Mouse (Mus musculus): ENCODE data around the gene Homer3. TPM values are rescaled to one million over a fixed set of nuclear protein-coding genes. Genes with fewer than 3 reads are reported as not detected.

Homer3 gene
- polyA plus RNA-seq, 1 experiment, result 25.6 TPM

- H3K27ac ChIP-seq (ENCODE audit: control insufficient read depth, insufficient read depth, low read depth, low read length, poor library complexity), result no peak overlapping the region
- H3K4me1 ChIP-seq (ENCODE audit: control insufficient read depth, insufficient read depth, low read length), result peaks cover 5% of the 10 kb centered on the region; the same call in 1 of the 2 replicates
These were observed 8.3 kb upstream of the Homer3 start for GRCm38 (mm10) chr8:70274350-70274749.

DNA sequence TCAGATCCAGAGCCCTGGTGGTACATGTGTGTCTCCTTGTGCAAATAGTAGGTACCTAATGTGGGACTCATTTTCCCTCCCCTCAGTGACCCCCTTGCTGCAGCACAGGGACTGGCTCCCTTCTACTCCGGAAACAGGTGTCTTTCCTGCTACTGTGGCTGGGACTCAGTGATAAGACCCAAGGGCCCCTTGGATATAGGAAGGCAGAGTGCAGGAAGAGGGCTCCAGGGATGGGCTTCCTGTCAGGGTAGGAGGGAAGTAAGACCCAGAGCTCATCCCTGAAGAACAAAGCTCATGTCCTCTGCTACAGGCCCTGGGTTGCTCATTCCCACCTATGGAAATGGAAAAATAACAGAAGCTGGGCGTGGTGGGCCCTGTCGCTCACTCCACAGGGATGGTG is 6.2 kb upstream of the Homer3 start:
- Histone ChIP-seq H3K4me1 (ENCODE audit: control insufficient read depth, insufficient read depth, low read length) (peaks cover 5% of the 10 kb centered on the region; the same call in 1 of the 2 replicates), H3K27ac (ENCODE audit: control insufficient read depth, insufficient read depth, low read depth, low read length, poor library complexity) (no peak overlapping the region), H3K4me3 (replicated peaks; ENCODE audit: control insufficient read depth, low read depth, low read length) (no peak overlapping the region)
- 49% methylated on average over 3 of the region's 3 CpGs for WGBS
- no peak for TF ChIP-seq CTCF (IDR thresholded peaks at IDR 0.05; ENCODE audit: control insufficient read depth, insufficient read depth, low read length)
- TF ChIP-seq POLR2A (IDR thresholded peaks at IDR 0.05; ENCODE audit: borderline replicate concordance, control insufficient read depth, low read depth, low read length), result no peak

More at GRCm38 (mm10) chr8:70274350-70274749, 8.3 kb upstream of the Homer3 start:
- no peak overlapping the region for H3K4me3 ChIP-seq (replicated peaks; ENCODE audit: control insufficient read depth, low read depth, low read length)
- TF ChIP-seq POLR2A (IDR thresholded peaks at IDR 0.05; ENCODE audit: borderline replicate concordance, control insufficient read depth, low read depth, low read length) (no peak), CTCF (IDR thresholded peaks at IDR 0.05; ENCODE audit: control insufficient read depth, insufficient read depth, low read length) (no peak)

- no peak overlapping the region for H3K4me3 ChIP-seq (replicated peaks; ENCODE audit: control insufficient read depth, low read depth, low read length)
- 6% methylated on average over 15 of the region's 15 CpGs for WGBS
- H3K4me1 ChIP-seq (ENCODE audit: control insufficient read depth, insufficient read depth, low read length), result peaks cover 5% of the 10 kb centered on the region
- no peak overlapping the region for H3K27ac ChIP-seq (ENCODE audit: control insufficient read depth, insufficient read depth, low read depth, low read length, poor library complexity)
- no peak for TF ChIP-seq CTCF (IDR thresholded peaks at IDR 0.05; ENCODE audit: control insufficient read depth, insufficient read depth, low read length)
These were observed 4.5 kb upstream of the Homer3 start for GRCm38 (mm10) chr8:70278175-70278574.

DNA sequence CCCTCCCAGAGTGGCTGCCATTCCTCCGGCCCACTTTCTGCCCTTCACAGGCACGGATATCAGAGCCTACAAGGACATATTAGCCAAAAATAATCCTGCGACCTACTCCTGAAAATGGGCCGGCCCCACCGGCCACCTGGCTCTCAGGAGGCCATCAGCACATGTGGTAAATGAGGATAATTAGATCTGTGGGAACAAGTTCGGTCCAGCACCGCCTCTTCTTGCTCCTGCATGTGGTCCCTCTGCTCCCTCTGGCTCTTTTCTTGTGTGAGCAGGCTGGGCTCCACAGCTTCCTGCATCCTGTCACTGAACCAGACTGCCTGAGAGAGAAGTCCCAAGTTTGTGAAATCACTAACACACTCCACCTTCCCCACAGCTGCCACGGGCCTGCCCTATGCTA is 3.4 kb upstream of the Homer3 start:
- no peak for TF ChIP-seq POLR2A (IDR thresholded peaks at IDR 0.05; ENCODE audit: borderline replicate concordance, control insufficient read depth, low read depth, low read length)
- no peak for TF ChIP-seq CTCF (IDR thresholded peaks at IDR 0.05; ENCODE audit: control insufficient read depth, insufficient read depth, low read length)
- H3K4me1 ChIP-seq (ENCODE audit: control insufficient read depth, insufficient read depth, low read length), result peaks cover 3% of the 10 kb centered on the region
- no peak overlapping the region for H3K4me3 ChIP-seq (replicated peaks; ENCODE audit: control insufficient read depth, low read depth, low read length)
- H3K27ac ChIP-seq (ENCODE audit: control insufficient read depth, insufficient read depth, low read depth, low read length, poor library complexity), result no peak overlapping the region
- 24% methylated on average over 8 of the region's 8 CpGs for WGBS

DNA sequence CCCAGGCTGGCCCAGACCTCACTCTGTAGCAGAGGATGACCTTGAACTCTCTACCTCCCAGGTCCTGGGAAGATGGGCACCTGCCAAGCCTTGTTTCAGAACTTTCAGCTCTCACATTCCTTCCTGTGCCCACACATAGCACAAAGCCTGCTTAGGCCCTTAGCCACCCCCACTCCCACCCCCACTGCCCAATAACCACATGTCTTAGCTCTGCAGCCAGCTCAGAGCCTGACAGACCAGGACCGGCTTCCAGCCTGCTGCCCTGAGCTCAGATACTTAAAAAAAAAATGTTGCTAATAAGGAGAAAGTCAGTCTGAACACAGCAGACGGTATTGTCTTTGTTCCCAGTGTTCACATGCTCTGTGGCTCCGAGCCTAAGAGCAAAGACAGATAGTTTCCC is 1.6 kb upstream of the Homer3 start:
- 82% methylated on average over 3 of the region's 3 CpGs for WGBS
- no peak overlapping the region for H3K27ac ChIP-seq (ENCODE audit: control insufficient read depth, insufficient read depth, low read depth, low read length, poor library complexity)
- peaks cover 3% of the 10 kb centered on the region for H3K4me1 ChIP-seq (ENCODE audit: control insufficient read depth, insufficient read depth, low read length)
- H3K4me3 ChIP-seq (replicated peaks; ENCODE audit: control insufficient read depth, low read depth, low read length), result no peak overlapping the region
- TF ChIP-seq CTCF (IDR thresholded peaks at IDR 0.05; ENCODE audit: control insufficient read depth, insufficient read depth, low read length) (no peak), POLR2A (IDR thresholded peaks at IDR 0.05; ENCODE audit: borderline replicate concordance, control insufficient read depth, low read depth, low read length) (no peak)

DNA sequence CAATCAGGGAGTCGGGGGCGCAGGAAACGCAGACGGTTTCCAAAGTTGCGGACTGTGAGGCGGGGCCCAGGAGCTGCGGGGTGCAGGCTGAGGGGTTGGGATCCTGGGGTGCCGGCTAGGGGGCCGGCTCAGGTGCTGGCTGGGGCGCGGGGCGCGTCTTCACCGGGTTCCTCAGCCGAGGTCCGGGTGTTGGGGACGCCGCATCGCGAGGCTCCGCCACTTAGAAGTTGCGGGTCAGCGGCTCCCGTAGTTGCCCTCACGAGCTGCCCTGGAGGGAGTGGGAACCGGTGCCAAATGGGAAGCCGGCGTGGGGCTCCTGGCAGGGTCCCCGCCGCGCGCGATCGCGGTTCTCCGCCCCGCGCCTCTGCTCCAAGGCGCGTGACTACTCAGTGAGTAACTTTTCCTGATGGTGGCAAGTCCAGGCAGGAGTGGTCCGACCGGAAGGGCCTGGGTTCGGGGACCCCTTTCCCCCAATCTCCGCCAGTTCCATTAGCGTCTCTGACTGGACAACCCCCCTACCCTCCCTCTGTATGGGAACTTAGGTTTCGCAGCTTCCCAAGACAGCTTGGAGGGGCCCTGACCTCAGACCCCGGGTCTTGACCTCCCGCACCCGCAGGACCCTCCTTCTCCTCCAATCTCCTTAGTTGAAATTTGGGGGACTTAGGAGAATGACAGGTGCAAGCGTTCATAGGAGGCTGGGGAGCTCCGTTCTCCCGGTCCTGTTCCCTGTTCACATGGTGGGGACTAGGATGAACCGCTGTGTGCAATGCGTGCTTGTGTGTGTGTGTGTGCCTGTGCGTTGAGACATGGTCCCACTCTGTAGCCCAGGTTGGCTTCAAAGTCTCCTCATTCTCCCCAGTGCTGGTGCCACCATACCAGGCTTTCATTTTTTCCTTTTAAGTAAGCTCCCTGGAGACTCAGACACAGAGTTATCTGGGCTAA is 780 bp downstream of the Homer3 start:
- under 1% methylated on average over 55 of the region's 55 CpGs for WGBS
- no peaks in the 10 kb centered on the region; the same call in none of the 2 replicates for H3K4me1 ChIP-seq (ENCODE audit: control insufficient read depth, insufficient read depth, low read length)
- H3K27ac ChIP-seq (ENCODE audit: control insufficient read depth, insufficient read depth, low read depth, low read length, poor library complexity), result peak overlapping the region; percentile 30; the same call in 1 of the 2 replicates
- peak overlapping the region; percentile 81 for H3K4me3 ChIP-seq (replicated peaks; ENCODE audit: control insufficient read depth, low read depth, low read length)
- TF ChIP-seq POLR2A (IDR thresholded peaks at IDR 0.05; ENCODE audit: borderline replicate concordance, control insufficient read depth, low read depth, low read length) (0 out of 2 replicates have a peak, but pooled peaks have one; percentile 23), CTCF (IDR thresholded peaks at IDR 0.05; ENCODE audit: control insufficient read depth, insufficient read depth, low read length) (no peak)

- Histone ChIP-seq H3K4me1 (ENCODE audit: control insufficient read depth, insufficient read depth, low read length) (no peaks in the 10 kb centered on the region; the same call in none of the 2 replicates), H3K4me3 (replicated peaks; ENCODE audit: control insufficient read depth, low read depth, low read length) (no peak overlapping the region), H3K27ac (ENCODE audit: control insufficient read depth, insufficient read depth, low read depth, low read length, poor library complexity) (no peak overlapping the region)
- TF ChIP-seq POLR2A (IDR thresholded peaks at IDR 0.05; ENCODE audit: borderline replicate concordance, control insufficient read depth, low read depth, low read length) (no peak), CTCF (IDR thresholded peaks at IDR 0.05; ENCODE audit: control insufficient read depth, insufficient read depth, low read length) (no peak)
- WGBS, result 75% methylated on average over 5 of the region's 5 CpGs
These were observed 1.8 kb downstream of the Homer3 start for GRCm38 (mm10) chr8:70284421-70284820.

GRCm38 (mm10) chr8:70285304-70285703 is 2.7 kb downstream of the Homer3 start:
- Histone ChIP-seq H3K4me3 (replicated peaks; ENCODE audit: control insufficient read depth, low read depth, low read length) (no peak overlapping the region), H3K27ac (ENCODE audit: control insufficient read depth, insufficient read depth, low read depth, low read length, poor library complexity) (no peak overlapping the region), H3K4me1 (ENCODE audit: control insufficient read depth, insufficient read depth, low read length) (no peaks in the 10 kb centered on the region; the same call in none of the 2 replicates)
- 92% methylated on average over 15 of the region's 15 CpGs for WGBS
- TF ChIP-seq CTCF (IDR thresholded peaks at IDR 0.05; ENCODE audit: control insufficient read depth, insufficient read depth, low read length) (no peak), POLR2A (IDR thresholded peaks at IDR 0.05; ENCODE audit: borderline replicate concordance, control insufficient read depth, low read depth, low read length) (no peak)

Measured in bone marrow, adult 2 months (tissue).